Mouse (Mus musculus): ENCODE measurements at regions not wholly inside any gene's neighbourhood (a gene's known extent, or its start where the extent isn't known, plus 50 kb on each side); places are given as distances from the start of the nearest gene placed in this dataset.

DNA sequence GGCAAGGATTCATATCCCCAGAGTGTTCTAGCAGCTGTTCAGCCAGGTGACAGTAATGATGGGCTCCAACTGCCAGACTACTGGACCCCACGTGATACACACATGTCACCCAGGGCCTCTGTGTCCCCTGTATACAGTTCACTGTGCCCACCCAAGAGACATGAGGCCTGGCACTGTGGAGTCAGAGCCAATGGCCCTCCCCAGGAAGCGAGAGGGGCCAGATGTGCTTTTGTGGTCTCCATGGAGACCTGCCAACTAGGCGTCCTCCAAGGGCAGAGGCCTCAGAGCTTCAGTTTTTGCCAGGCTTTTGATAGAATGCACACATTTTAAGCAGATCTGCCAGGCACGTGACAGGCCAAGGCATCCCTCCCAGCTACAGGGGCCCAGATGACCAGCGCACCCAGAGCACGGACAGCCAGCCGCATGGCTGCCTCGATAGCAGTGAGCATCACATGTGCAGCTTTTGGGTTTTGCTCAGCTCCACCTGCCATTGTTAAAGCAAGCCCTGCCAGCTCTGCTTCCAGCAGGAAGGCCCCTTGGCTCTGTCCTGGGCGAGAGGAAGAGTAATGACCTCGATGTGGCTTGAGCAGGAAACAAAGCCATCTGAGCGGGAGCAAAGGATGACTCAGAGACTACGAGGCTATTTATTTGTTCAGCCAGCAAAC lies 198.1 kb upstream of the Sulf2 start:
- TF ChIP-seq CTCF (conservative IDR thresholded peaks at IDR 0.05; ENCODE audit: low read length) (no peak), POU5F1 (IDR thresholded peaks at IDR 0.05; ENCODE audit: borderline replicate concordance, low read length) (no peak), NANOG (IDR thresholded peaks at IDR 0.05; ENCODE audit: borderline replicate concordance, low read length) (no peak)
